Mouse (Mus musculus) kidney, embryonic 16.5 days (tissue): ENCODE data around the gene Tspan31. TPM values are rescaled to one million over a fixed set of nuclear protein-coding genes. Genes with fewer than 3 reads are reported as not detected.

Experiments used
- ATAC-seq: fragments of 200-750 bp; cut with Nextera tagmentation; 2 replicates; pipeline ENCODE4 v1.8.0; 2017; ENCODE audit warnings: moderate TSS enrichment; ENCODE audit not compliant: low FRiP score, low TSS enrichment
- H3K27ac ChIP-seq: fragments of 300-500 bp; sonication (generic); 2 replicates; pipeline ENCODE4 v1.5.1; 2014; ENCODE audit warnings: low read length
- H3K27me3 ChIP-seq: fragments of 300-500 bp; sonication (generic); 2 replicates; pipeline ENCODE4 v1.6.1; 2014; ENCODE audit warnings: low read length, control low read depth, mixed read lengths; ENCODE audit not compliant: insufficient read depth
- H3K36me3 ChIP-seq: fragments of 300-500 bp; sonication (generic); 2 replicates; pipeline ENCODE4 v1.6.1; 2014; ENCODE audit warnings: low read length, control low read depth, mixed read lengths; ENCODE audit not compliant: insufficient read depth
- H3K4me1 ChIP-seq: fragments of 300-500 bp; sonication (generic); 2 replicates; pipeline ENCODE4 v1.6.1; 2014; ENCODE audit warnings: low read length, control low read depth, mixed read lengths; ENCODE audit not compliant: insufficient read depth
- H3K4me2 ChIP-seq: fragments of 300-500 bp; sonication (generic); replicated peaks from 2 replicates; pipeline ENCODE4 v1.6.1; 2014; ENCODE audit warnings: low read depth, low read length
- H3K4me3 ChIP-seq: fragments of 300-500 bp; sonication (generic); 2 replicates; pipeline ENCODE4 v1.5.1; 2014; ENCODE audit warnings: mild to moderate bottlenecking, low read length
- H3K9ac ChIP-seq: fragments of 300-500 bp; sonication (generic); replicated peaks from 2 replicates; pipeline ENCODE4 v1.6.1; 2014; ENCODE audit warnings: low read length
- H3K9me3 ChIP-seq: fragments of 300-500 bp; sonication (generic); 2 replicates; pipeline ENCODE4 v1.6.1; 2016; ENCODE audit warnings: low read length, control low read depth
- WGBS: fragments of 180-500 bp; shearing (Covaris S2); extraction: QIAGEN DNeasy Blood & Tissue Kit; methylation state at CpG from one replicate; pipeline ENCODE4 v1.1.7; 2014; 5-methylcytosine and 5-hydroxymethylcytosine counted together
- polyA plus RNA-seq: library from polyadenylated mRNA; unstranded; fragments of >200 nt; fragmentation: Nextera tagmentation; extraction: Ambion mirVana; gene quantifications from 2 replicates; pipeline ENCODE4 v1.2.1, GENCODE M21; 2015

The Tspan31 gene
- polyA plus RNA-seq, 1 experiment from 2014 or later, result 205 TPM

DNA sequence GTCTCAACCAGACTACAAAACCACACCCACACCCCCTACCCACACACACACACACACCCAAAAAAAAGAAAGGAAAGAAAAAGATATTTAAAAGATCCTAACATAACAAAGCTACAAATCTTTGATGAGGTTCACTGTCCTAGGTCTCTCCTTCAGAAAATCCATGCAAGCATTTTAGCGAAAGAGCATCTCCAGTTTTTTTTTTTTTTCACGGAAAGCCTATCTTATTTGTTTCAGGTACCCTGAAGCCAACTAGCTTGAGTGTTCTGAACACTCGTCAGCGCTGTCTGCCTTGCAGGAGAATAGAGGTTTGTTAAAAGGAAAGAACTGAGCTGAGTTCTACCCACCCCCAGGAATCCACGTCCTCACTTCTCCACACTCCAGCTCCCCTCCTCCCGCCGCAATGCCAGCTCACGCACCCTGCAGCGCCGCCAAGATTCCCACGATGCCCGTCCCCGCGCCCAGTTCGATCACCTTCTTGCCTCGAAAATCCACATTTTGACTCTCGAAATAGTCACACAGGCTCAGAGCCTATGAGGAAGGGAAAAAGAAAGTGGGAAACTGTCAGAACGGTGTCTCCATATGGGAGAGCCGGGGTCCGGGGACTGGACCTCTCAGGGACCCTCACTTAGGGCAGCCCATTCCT, 29.4 kb downstream of the Tspan31 start:
- H3K4me3 ChIP-seq, result peak overlapping the region; percentile 79
- H3K27me3 ChIP-seq, result no peaks in the 10 kb centered on the region; the same call in 1 of the 2 replicates
- H3K9ac ChIP-seq, result peak overlapping the region; percentile 73
- H3K27ac ChIP-seq, result no peak overlapping the region
- peaks cover 7% of the 10 kb centered on the region for H3K36me3 ChIP-seq
- no peaks in the 10 kb centered on the region for H3K9me3 ChIP-seq
- no peak; the same call in 1 of the 2 replicates for ATAC-seq
- peak overlapping the region; percentile 99 for H3K4me2 ChIP-seq
- 3% methylated on average over 20 of the region's 20 CpGs for WGBS
- peaks cover 11% of the 10 kb centered on the region for H3K4me1 ChIP-seq

DNA sequence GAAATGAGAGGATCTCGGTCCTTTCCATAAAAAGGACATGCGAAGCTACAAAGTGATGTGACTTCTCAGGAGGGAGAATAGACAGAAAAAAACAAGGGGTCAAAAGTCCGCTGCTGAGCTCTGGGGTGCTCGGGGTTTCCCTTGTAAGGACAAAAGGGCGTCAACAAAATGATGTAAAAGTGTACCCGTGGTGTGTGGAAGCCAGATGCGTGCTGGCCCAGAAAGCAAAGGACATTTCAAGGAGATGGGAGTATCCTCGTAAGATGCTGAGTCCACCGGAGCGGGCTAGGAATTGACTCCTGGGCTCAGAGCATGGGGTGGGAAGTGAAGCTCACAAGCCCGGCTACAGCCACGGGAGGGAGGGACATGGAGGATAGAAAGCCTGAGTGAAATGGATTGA, 32.4 kb downstream of the Tspan31 start:
- H3K36me3 ChIP-seq, result no peaks in the 10 kb centered on the region
- WGBS, result 77% methylated on average over 12 of the region's 12 CpGs
- no peak overlapping the region for H3K4me2 ChIP-seq

DNA sequence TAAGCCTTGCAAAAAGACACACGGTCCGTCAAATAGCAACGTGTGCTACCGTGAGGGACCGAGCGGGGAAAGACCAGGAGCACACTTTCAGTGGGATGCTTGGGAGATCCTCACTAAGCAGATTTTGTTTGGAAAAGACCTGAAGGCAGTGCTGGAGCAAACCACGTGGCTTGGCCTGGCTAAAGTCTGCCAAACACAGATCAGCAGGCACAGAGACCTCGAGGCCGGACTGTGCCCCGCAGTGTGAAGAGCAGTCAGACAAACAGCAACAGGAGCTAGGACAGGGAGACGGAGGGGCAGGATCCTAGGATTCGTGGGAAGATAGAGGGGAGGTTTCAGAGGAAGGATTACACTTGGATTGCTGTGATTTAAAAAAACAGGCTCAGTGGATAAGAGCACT, 33.8 kb downstream of the Tspan31 start:
- Histone ChIP-seq H3K9ac (no peak overlapping the region), H3K4me3 (no peak overlapping the region), H3K4me1 (no peaks in the 10 kb centered on the region), H3K36me3 (no peaks in the 10 kb centered on the region), H3K27me3 (no peaks in the 10 kb centered on the region; the same call in 1 of the 2 replicates), H3K4me2 (no peak overlapping the region), H3K9me3 (no peaks in the 10 kb centered on the region), H3K27ac (no peak overlapping the region)
- WGBS, result 79% methylated on average over 12 of the region's 12 CpGs
- no peak for ATAC-seq

More for the DNA sequence above, 32.4 kb downstream of the Tspan31 start:
- no peak for ATAC-seq
- no peak overlapping the region for H3K27ac ChIP-seq
- no peaks in the 10 kb centered on the region; the same call in 1 of the 2 replicates for H3K27me3 ChIP-seq
- H3K4me1 ChIP-seq, result peaks cover 5% of the 10 kb centered on the region
- no peak overlapping the region for H3K4me3 ChIP-seq
- no peaks in the 10 kb centered on the region for H3K9me3 ChIP-seq
- H3K9ac ChIP-seq, result no peak overlapping the region

DNA sequence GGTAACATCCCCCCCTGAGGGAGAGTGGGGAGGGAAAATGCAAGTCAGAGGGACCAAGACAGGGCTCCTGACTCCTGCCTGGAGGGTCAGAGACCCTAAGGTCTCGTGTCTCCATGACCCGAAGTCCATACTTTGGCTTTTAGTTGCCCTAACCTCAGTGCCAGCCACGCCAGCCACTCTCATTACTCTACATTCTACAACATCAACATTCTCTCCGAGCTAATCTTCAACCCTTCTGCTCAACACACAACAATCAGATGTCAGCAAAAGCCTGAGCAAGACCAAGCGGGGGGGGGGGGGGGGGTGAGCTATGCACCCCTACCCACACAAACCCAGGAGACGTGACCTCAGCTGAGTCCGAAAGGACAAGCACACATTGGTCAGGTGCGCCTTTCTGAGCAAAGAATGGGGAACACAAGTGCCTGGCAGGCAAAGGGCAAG, 36.7 kb downstream of the Tspan31 start:
- 84% methylated on average over 8 of the region's 8 CpGs for WGBS
- no peak overlapping the region for H3K4me2 ChIP-seq
- no peaks in the 10 kb centered on the region for H3K27me3 ChIP-seq
- H3K36me3 ChIP-seq, result peaks cover 4% of the 10 kb centered on the region
- peak overlapping the region; percentile 29; the same call in 1 of the 2 replicates for H3K27ac ChIP-seq
- H3K4me3 ChIP-seq, result no peak overlapping the region
- peaks cover 6% of the 10 kb centered on the region; the same call in 1 of the 2 replicates for H3K4me1 ChIP-seq
- no peak overlapping the region for H3K9ac ChIP-seq
- H3K9me3 ChIP-seq, result no peaks in the 10 kb centered on the region
- ATAC-seq, result peak; percentile 39

DNA sequence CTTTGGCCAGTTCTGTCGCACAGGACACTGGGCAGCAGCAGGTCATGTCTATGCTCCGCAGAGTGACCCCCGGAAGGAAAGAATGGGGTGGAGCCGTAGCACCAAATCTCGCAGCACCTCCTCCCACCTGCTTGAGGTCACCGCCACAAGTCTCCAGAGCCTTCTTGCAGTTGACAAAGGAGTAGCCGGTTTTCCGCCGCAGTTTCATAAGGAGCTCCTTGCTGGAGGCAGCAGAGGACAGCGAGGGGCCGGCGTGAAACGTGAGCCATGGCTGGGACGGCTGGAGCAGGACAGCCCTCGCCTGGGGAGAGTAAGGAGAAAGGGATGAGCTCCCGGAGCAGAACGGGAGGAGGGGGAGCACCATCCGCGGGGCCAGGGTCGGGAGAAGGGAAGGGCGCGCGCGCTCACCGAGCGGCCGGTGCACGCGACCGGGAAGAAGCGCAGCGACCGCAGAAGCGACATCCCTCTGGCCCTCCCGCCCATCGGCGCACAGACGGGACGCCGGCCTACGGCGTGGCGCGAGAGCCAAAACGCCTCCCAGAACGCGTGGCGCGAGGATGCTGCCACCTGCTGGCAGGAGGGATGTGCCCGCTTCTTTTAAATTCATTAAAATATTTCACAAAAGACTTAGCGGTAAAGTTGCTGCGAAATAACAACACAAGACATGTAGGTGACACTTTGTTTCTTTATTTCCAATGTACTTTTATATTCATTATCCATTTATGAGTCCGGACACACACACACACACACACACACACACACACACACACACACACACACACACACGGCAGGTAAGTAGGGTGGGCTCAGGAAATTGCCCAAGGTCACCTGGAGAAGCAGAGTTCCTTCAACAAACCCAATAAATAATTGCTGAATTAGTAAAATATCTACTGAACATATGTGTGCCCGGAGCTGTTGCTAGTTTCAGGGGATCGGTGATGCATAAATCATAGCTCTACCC, 39.4 kb downstream of the Tspan31 start, which contains the start of gene Tsfm:
Gene Tsfm (minus strand): TSS at position 505 of the 961 bp plus-strand sequence.
- peaks cover 30% of the 10 kb centered on the region for H3K36me3 ChIP-seq
- peak; percentile 89 for ATAC-seq
- no peaks in the 10 kb centered on the region for H3K27me3 ChIP-seq
- H3K4me3 ChIP-seq, result peak within 1 kb of the TSS; percentile 86
- 4% methylated on average over 56 of the region's 56 CpGs for WGBS
- H3K9ac ChIP-seq, result peak within 1 kb of the TSS; percentile 80
- H3K9me3 ChIP-seq, result no peaks in the 10 kb centered on the region
- peaks cover 6% of the 10 kb centered on the region; the same call in 1 of the 2 replicates for H3K4me1 ChIP-seq
- peak within 1 kb of the TSS; percentile 63 for H3K4me2 ChIP-seq
- peak within 1 kb of the TSS; percentile 83 for H3K27ac ChIP-seq

DNA sequence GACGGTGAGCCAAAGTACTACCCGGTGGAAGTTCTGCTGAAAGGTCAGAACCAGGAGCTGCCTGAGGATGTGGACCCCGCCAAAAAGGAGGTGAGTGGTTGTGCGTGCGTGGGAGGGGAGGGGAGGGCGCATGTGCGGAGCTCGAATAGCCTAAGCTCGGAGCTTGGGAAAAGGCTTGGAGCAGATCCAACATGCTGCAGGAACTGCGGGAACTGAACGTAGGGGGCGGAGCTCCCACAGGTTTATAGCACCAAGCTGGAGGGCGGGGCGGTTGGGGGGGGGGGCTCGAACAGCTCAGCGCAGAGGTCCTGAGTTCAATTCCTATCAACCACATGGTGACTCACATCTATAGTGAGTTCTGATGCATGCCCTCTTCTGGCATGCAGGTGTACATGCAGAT, 51.6 kb downstream of the Tspan31 start:
- Histone ChIP-seq H3K9ac (no peak overlapping the region), H3K27ac (no peak overlapping the region), H3K4me3 (no peak overlapping the region), H3K9me3 (no peaks in the 10 kb centered on the region), H3K4me1 (no peaks in the 10 kb centered on the region), H3K27me3 (no peaks in the 10 kb centered on the region), H3K4me2 (no peak overlapping the region), H3K36me3 (peaks cover 17% of the 10 kb centered on the region)
- no peak for ATAC-seq
- 65% methylated on average over 16 of the region's 16 CpGs for WGBS

Other genes starting within 250 kb of the Tspan31 start
- gene Atp23, start 168.9 kb downstream of the Tspan31 start, polyA plus RNA-seq, result 16.5 and 18.4 TPM in 2 replicates
- gene Ctdsp2, start 91.5 kb downstream of the Tspan31 start, polyA plus RNA-seq, result 70.5 and 76.1 TPM in 2 replicates
- gene Avil, start 69.6 kb downstream of the Tspan31 start, polyA plus RNA-seq, result 0.17 and 0.22 TPM in 2 replicates
- gene Tsfm, start 39.4 kb downstream of the Tspan31 start, polyA plus RNA-seq, result 102 and 103 TPM in 2 replicates
- 52.8 and 58.2 TPM in 2 replicates for gene Mettl1, start 28.9 kb downstream of the Tspan31 start, polyA plus RNA-seq
- gene Eef1akmt3, start 28.8 kb downstream of the Tspan31 start, polyA plus RNA-seq, result 0.76 and 0.94 TPM in 2 replicates
- gene Cyp27b1, start 22.0 kb downstream of the Tspan31 start, polyA plus RNA-seq, result 32.6 and 53.8 TPM in 2 replicates
- 1.2 and 1.4 TPM in 2 replicates for gene March9, start 10.1 kb downstream of the Tspan31 start, polyA plus RNA-seq
- gene Cdk4, start 6.7 kb downstream of the Tspan31 start, polyA plus RNA-seq, result 1,871 and 1,917 TPM in 2 replicates
- gene Agap2, start 5.0 kb upstream of the Tspan31 start, polyA plus RNA-seq, result 0.04 and 0.09 TPM in 2 replicates
- gene Os9, start 50.9 kb upstream of the Tspan31 start, polyA plus RNA-seq, result 106 and 110 TPM in 2 replicates
- 7.2 and 10.1 TPM in 2 replicates for gene B4galnt1, start 95.0 kb upstream of the Tspan31 start, polyA plus RNA-seq
- 2.7 and 4.4 TPM in 2 replicates for gene Slc26a10, start 110.4 kb upstream of the Tspan31 start, polyA plus RNA-seq
- 47.8 and 53.8 TPM in 2 replicates for gene Arhgef25, start 119.8 kb upstream of the Tspan31 start, polyA plus RNA-seq
- 115 and 125 TPM in 2 replicates for gene Dtx3, start 125.5 kb upstream of the Tspan31 start, polyA plus RNA-seq
- gene Pip4k2c, start 141.3 kb upstream of the Tspan31 start, polyA plus RNA-seq, result 50.9 and 52.2 TPM in 2 replicates
- 0.76 and 1.7 TPM in 2 replicates for gene Kif5a, start 193.1 kb upstream of the Tspan31 start, polyA plus RNA-seq
- 206 and 212 TPM in 2 replicates for gene Dctn2, start 196.1 kb upstream of the Tspan31 start, polyA plus RNA-seq
- gene Mbd6, start 218.8 kb upstream of the Tspan31 start, polyA plus RNA-seq, result 13.3 and 14.8 TPM in 2 replicates
- 115 and 123 TPM in 2 replicates for gene Mars, start 241.5 kb upstream of the Tspan31 start, polyA plus RNA-seq